Mouse (Mus musculus) kidney, embryonic 15.5 days (tissue): ENCODE measurements around the gene Grm8. TPM values are rescaled to one million over a fixed set of nuclear protein-coding genes. Genes with fewer than 3 reads are reported as not detected.

Experiments used
- ATAC-seq: fragments of 200-750 bp; cut with Nextera tagmentation; replicated peaks from 2 replicates; pipeline ENCODE4 v1.8.0; 2017; ENCODE audit warnings: moderate TSS enrichment; ENCODE audit not compliant: low FRiP score
- H3K27ac ChIP-seq: fragments of 300-500 bp; sonication (generic); 2 replicates; pipeline ENCODE4 v1.5.1; 2015; ENCODE audit warnings: mild to moderate bottlenecking, inconsistent platforms
- H3K27me3 ChIP-seq: fragments of 300-500 bp; sonication (generic); 2 replicates; pipeline ENCODE4 v1.6.1; 2015; ENCODE audit warnings: inconsistent platforms
- H3K36me3 ChIP-seq: fragments of 300-500 bp; sonication (generic); 2 replicates; pipeline ENCODE4 v1.6.1; 2015; ENCODE audit warnings: inconsistent platforms
- H3K4me1 ChIP-seq: fragments of 300-500 bp; sonication (generic); 2 replicates; pipeline ENCODE4 v1.6.1; 2015; ENCODE audit warnings: inconsistent platforms
- H3K4me2 ChIP-seq: fragments of 300-500 bp; sonication (generic); 2 replicates; pipeline ENCODE4 v1.6.1; 2015; ENCODE audit warnings: moderate library complexity, mild to moderate bottlenecking, inconsistent platforms
- H3K4me3 ChIP-seq: fragments of 300-500 bp; sonication (generic); replicated peaks from 2 replicates; pipeline ENCODE4 v1.5.1; 2015; ENCODE audit warnings: mild to moderate bottlenecking, inconsistent platforms
- H3K9ac ChIP-seq: fragments of 300-500 bp; sonication (generic); 2 replicates; pipeline ENCODE4 v1.6.1; 2015; ENCODE audit warnings: mild to moderate bottlenecking, inconsistent platforms
- H3K9me3 ChIP-seq: fragments of 300-500 bp; sonication (generic); replicated peaks from 2 replicates; pipeline ENCODE4 v1.6.1; 2016; ENCODE audit warnings: inconsistent platforms
- WGBS: fragments of 180-500 bp; shearing (Covaris S2); methylation state at CpG from one replicate; pipeline ENCODE4 v1.1.7; 2015; ENCODE audit warnings: mixed read lengths; 5-methylcytosine and 5-hydroxymethylcytosine counted together
- polyA plus RNA-seq: library from polyadenylated mRNA; unstranded; fragments of >200 nt; fragmentation: Nextera tagmentation; extraction: Ambion mirVana; gene quantifications from 2 replicates; pipeline ENCODE4 v1.2.1, GENCODE M21; 2015

Grm8 gene
- polyA plus RNA-seq, 1 experiment from 2014 or later: 0.45 TPM

GRCm38 (mm10) chr6:27812789-27813188 is 322.2 kb downstream of the Grm8 start:
- Histone ChIP-seq H3K4me1 (no peaks in the 10 kb centered on the region), H3K9me3 (no peaks in the 10 kb centered on the region), H3K27ac (no peak overlapping the region), H3K4me3 (no peak overlapping the region), H3K4me2 (no peak overlapping the region), H3K27me3 (no peaks in the 10 kb centered on the region), H3K9ac (no peak overlapping the region), H3K36me3 (no peaks in the 10 kb centered on the region)
- WGBS: 66% methylated on average over 5 of the region's 5 CpGs
- no peak for ATAC-seq

GRCm38 (mm10) chr6:27809996-27810395 is 325.0 kb downstream of the Grm8 start:
- no peak for ATAC-seq
- Histone ChIP-seq H3K27me3 (no peaks in the 10 kb centered on the region), H3K36me3 (no peaks in the 10 kb centered on the region), H3K4me1 (no peaks in the 10 kb centered on the region), H3K27ac (no peak overlapping the region), H3K4me3 (no peak overlapping the region), H3K9ac (no peak overlapping the region), H3K4me2 (no peak overlapping the region), H3K9me3 (no peaks in the 10 kb centered on the region)
- WGBS: 91% methylated on average over 6 of the region's 6 CpGs

DNA sequence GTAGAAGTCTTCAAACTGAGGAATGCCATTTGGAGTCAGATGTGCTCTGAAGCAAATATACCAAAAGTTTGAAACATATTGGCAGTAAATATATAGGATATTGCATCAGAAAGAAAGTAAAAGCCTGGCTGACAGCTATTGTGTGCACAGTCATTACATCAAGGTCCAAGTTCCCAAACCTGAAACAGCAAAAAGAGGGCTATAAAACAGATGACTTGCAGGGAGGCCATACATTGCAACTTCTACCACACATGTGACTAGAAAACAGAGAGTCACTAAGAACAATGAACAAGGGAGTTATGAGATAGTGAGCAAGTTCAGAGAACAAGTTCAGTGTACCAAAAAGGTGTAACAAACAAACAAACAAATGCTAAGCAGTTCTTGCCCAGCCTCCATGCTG is 328.2 kb downstream of the Grm8 start:
- Histone ChIP-seq H3K4me2 (no peak overlapping the region), H3K9me3 (no peaks in the 10 kb centered on the region), H3K27ac (no peak overlapping the region), H3K4me1 (no peaks in the 10 kb centered on the region), H3K36me3 (no peaks in the 10 kb centered on the region), H3K4me3 (no peak overlapping the region), H3K27me3 (no peaks in the 10 kb centered on the region), H3K9ac (no peak overlapping the region)
- ATAC-seq: no peak

- H3K9ac ChIP-seq: no peak overlapping the region
- 58% methylated on average over 6 of the region's 6 CpGs for WGBS
- H3K4me3 ChIP-seq: no peak overlapping the region
- H3K9me3 ChIP-seq: no peaks in the 10 kb centered on the region
- no peak for ATAC-seq
- H3K4me1 ChIP-seq: no peaks in the 10 kb centered on the region
- no peak overlapping the region for H3K4me2 ChIP-seq
- H3K27ac ChIP-seq: no peak overlapping the region
- H3K27me3 ChIP-seq: no peaks in the 10 kb centered on the region
- H3K36me3 ChIP-seq: no peaks in the 10 kb centered on the region
These were observed 334.0 kb downstream of the Grm8 start for GRCm38 (mm10) chr6:27800881-27801572.

- H3K27me3 ChIP-seq: no peaks in the 10 kb centered on the region
- no peaks in the 10 kb centered on the region for H3K36me3 ChIP-seq
- H3K4me2 ChIP-seq: no peak overlapping the region
- H3K4me3 ChIP-seq: no peak overlapping the region
- 92% methylated on average over 3 of the region's 3 CpGs for WGBS
- no peak overlapping the region for H3K27ac ChIP-seq
- no peaks in the 10 kb centered on the region for H3K4me1 ChIP-seq
- no peak for ATAC-seq
- no peak overlapping the region for H3K9ac ChIP-seq
- no peaks in the 10 kb centered on the region for H3K9me3 ChIP-seq
These were observed 336.2 kb downstream of the Grm8 start for GRCm38 (mm10) chr6:27798735-27799134.

GRCm38 (mm10) chr6:27789566-27789965 is 345.4 kb downstream of the Grm8 start:
- Histone ChIP-seq H3K36me3 (no peaks in the 10 kb centered on the region), H3K9me3 (no peaks in the 10 kb centered on the region), H3K4me3 (no peak overlapping the region), H3K27me3 (no peaks in the 10 kb centered on the region), H3K4me1 (no peaks in the 10 kb centered on the region), H3K9ac (no peak overlapping the region), H3K27ac (no peak overlapping the region), H3K4me2 (no peak overlapping the region)
- no peak for ATAC-seq
- 81% methylated on average over 3 of the region's 3 CpGs for WGBS

GRCm38 (mm10) chr6:27789151-27789550 is 345.8 kb downstream of the Grm8 start:
- Histone ChIP-seq H3K4me1 (no peaks in the 10 kb centered on the region), H3K36me3 (no peaks in the 10 kb centered on the region), H3K4me2 (no peak overlapping the region), H3K9me3 (no peaks in the 10 kb centered on the region), H3K4me3 (no peak overlapping the region), H3K27ac (no peak overlapping the region), H3K27me3 (no peaks in the 10 kb centered on the region), H3K9ac (no peak overlapping the region)
- 85% methylated on average over 4 of the region's 4 CpGs for WGBS
- no peak for ATAC-seq

- Histone ChIP-seq H3K27ac (no peak overlapping the region), H3K4me1 (no peaks in the 10 kb centered on the region), H3K4me2 (no peak overlapping the region), H3K9ac (no peak overlapping the region), H3K9me3 (no peaks in the 10 kb centered on the region), H3K4me3 (no peak overlapping the region), H3K36me3 (no peaks in the 10 kb centered on the region), H3K27me3 (no peaks in the 10 kb centered on the region)
- WGBS: 81% methylated on average over 1 of the region's 1 CpGs
- no peak for ATAC-seq
These were observed 352.7 kb downstream of the Grm8 start for GRCm38 (mm10) chr6:27782251-27782650.

- WGBS: 77% methylated on average over 3 of the region's 3 CpGs
- H3K4me3 ChIP-seq: no peak overlapping the region
- H3K36me3 ChIP-seq: no peaks in the 10 kb centered on the region
- no peaks in the 10 kb centered on the region for H3K27me3 ChIP-seq
- no peak overlapping the region for H3K4me2 ChIP-seq
- no peak overlapping the region for H3K27ac ChIP-seq
- no peak overlapping the region for H3K9ac ChIP-seq
- no peak for ATAC-seq
- H3K9me3 ChIP-seq: no peaks in the 10 kb centered on the region
- H3K4me1 ChIP-seq: no peaks in the 10 kb centered on the region
These were observed 353.6 kb downstream of the Grm8 start for GRCm38 (mm10) chr6:27781371-27781770.

DNA sequence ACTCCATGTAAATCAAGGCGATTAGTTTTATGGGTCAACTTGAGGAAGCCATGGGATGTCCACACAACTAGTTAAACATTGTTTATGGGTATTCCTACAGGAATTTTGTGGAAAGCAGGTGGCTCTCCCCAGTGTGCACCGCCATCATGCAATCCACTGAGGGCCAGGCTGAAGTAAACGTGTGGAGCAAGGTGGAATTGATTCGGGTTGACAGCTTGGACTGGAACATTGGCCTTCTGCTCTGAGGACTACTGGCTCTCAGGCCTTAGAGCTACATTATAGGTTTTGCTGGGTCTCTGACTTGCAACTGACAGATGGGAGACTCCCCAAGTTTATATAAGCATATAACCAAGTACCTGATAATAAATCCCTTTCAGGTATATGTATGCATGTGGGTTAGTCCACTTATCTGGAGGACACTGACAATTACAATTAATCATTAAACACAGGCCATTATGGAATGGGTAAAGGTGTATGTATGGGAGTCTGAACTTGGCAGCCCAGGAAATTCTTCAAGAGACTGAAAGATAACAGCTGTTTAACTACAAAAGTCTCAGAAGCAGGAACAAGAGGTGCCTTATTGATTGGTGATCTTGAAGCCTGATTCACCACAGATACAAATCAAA is 359.2 kb downstream of the Grm8 start:
- Histone ChIP-seq H3K9me3 (no peaks in the 10 kb centered on the region), H3K36me3 (no peaks in the 10 kb centered on the region), H3K4me1 (no peaks in the 10 kb centered on the region), H3K4me2 (no peak overlapping the region), H3K27me3 (no peaks in the 10 kb centered on the region), H3K4me3 (no peak overlapping the region), H3K9ac (no peak overlapping the region), H3K27ac (no peak overlapping the region)
- no peak for ATAC-seq
- 73% methylated on average over 4 of the region's 4 CpGs for WGBS

GRCm38 (mm10) chr6:27762061-27762460 is 372.9 kb downstream of the Grm8 start:
- Histone ChIP-seq H3K27me3 (no peaks in the 10 kb centered on the region), H3K9me3 (no peaks in the 10 kb centered on the region), H3K4me2 (no peak overlapping the region), H3K9ac (no peak overlapping the region), H3K4me1 (no peaks in the 10 kb centered on the region), H3K36me3 (no peaks in the 10 kb centered on the region), H3K4me3 (no peak overlapping the region), H3K27ac (no peak overlapping the region)
- WGBS: 86% methylated on average over 6 of the region's 6 CpGs
- ATAC-seq: no peak

- no peak for ATAC-seq
- H3K4me3 ChIP-seq: no peak overlapping the region
- no peaks in the 10 kb centered on the region for H3K9me3 ChIP-seq
- no peaks in the 10 kb centered on the region for H3K4me1 ChIP-seq
- no peaks in the 10 kb centered on the region for H3K27me3 ChIP-seq
- no peak overlapping the region for H3K9ac ChIP-seq
- 83% methylated on average over 2 of the region's 2 CpGs for WGBS
- no peak overlapping the region for H3K4me2 ChIP-seq
- H3K36me3 ChIP-seq: no peaks in the 10 kb centered on the region
- H3K27ac ChIP-seq: no peak overlapping the region
These were observed 381.6 kb downstream of the Grm8 start for GRCm38 (mm10) chr6:27753290-27753829.
